Mouse (Mus musculus) midbrain, embryonic 11.5 days (tissue): ENCODE measurements around the gene Tpbgl. TPM values are rescaled to one million over a fixed set of nuclear protein-coding genes. Genes with fewer than 3 reads are reported as not detected.

Experiments used
- ATAC-seq: fragments of 200-750 bp; cut with Nextera tagmentation; 2 replicates; pipeline ENCODE4 v1.8.0; 2017; ENCODE audit warnings: moderate TSS enrichment, moderate library complexity; ENCODE audit not compliant: low FRiP score
- DNase-seq: peaks from one replicate; pipeline ENCODE4 v3.0.0; 2015; ENCODE audit warnings: low spot score; ENCODE audit errors: missing footprints
- H3K27ac ChIP-seq: fragments of 300-500 bp; sonication (generic); 2 replicates; pipeline ENCODE4 v1.5.1; 2014; ENCODE audit warnings: low read depth, low read length
- H3K27me3 ChIP-seq: fragments of 300-500 bp; sonication (generic); 2 replicates; pipeline ENCODE4 v1.6.1; 2014; ENCODE audit warnings: mild to moderate bottlenecking, low read length, moderate library complexity, mixed read lengths; ENCODE audit not compliant: control insufficient read depth, insufficient read depth
- H3K36me3 ChIP-seq: fragments of 300-500 bp; sonication (generic); 2 replicates; pipeline ENCODE4 v1.6.1; 2014; ENCODE audit warnings: mild to moderate bottlenecking, low read length, moderate library complexity, mixed read lengths; ENCODE audit not compliant: control insufficient read depth, insufficient read depth
- H3K4me1 ChIP-seq: fragments of 300-500 bp; sonication (generic); 2 replicates; pipeline ENCODE4 v1.6.1; 2014; ENCODE audit warnings: low read length; ENCODE audit not compliant: control insufficient read depth, insufficient read depth
- H3K4me2 ChIP-seq: fragments of 300-500 bp; sonication (generic); 2 replicates; pipeline ENCODE4 v1.6.1; 2014; ENCODE audit warnings: mild to moderate bottlenecking, moderate library complexity
- H3K4me3 ChIP-seq: fragments of 300-500 bp; sonication (generic); 2 replicates; pipeline ENCODE4 v1.5.1; 2014; ENCODE audit warnings: low read depth, low read length
- H3K9ac ChIP-seq: fragments of 300-500 bp; sonication (generic); 2 replicates; pipeline ENCODE4 v1.6.1; 2014; ENCODE audit warnings: low read length
- H3K9me3 ChIP-seq: fragments of 300-500 bp; sonication (generic); 2 replicates; pipeline ENCODE4 v1.6.1; 2016; ENCODE audit warnings: low read length; ENCODE audit not compliant: control insufficient read depth
- WGBS: fragments of 180-500 bp; shearing (Covaris S2); extraction: QIAGEN DNeasy Blood & Tissue Kit; methylation state at CpG from one replicate; pipeline ENCODE4 v1.1.7; 2014; 5-methylcytosine and 5-hydroxymethylcytosine counted together
- polyA plus RNA-seq: library from polyadenylated mRNA; unstranded; fragments of >200 nt; fragmentation: Nextera tagmentation; extraction: Ambion mirVana; gene quantifications from 2 replicates; pipeline ENCODE4 v1.2.1, GENCODE M21; 2014

Tpbgl gene
- polyA plus RNA-seq, 1 experiment from 2014 or later, result 0.34 TPM

DNA sequence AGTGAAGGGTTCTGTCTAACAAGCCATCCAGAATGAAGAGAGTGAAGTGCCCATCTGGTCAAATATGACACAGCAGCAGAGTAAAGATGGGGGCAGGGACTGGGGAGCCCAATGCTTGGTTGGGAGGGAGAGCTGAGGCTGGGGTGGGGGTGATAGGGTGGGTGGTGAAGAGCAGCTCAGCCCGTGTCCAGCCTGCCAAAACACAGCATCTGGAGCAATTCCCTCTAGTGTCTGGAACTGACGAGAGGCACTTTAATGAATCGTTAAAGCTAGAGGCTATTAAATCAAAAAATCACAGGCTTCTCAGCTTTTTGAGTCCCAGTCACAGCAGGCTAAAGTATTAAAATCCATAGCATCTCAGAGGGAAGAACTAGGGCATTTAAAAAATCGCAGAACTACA lies 22.7 kb upstream of the Tpbgl start:
- 70% methylated on average over 4 of the region's 4 CpGs for WGBS
- DNase-seq, result no peak
- Histone ChIP-seq H3K9ac (no peak overlapping the region), H3K4me2 (no peak overlapping the region), H3K4me3 (no peak overlapping the region), H3K9me3 (no peaks in the 10 kb centered on the region), H3K4me1 (no peaks in the 10 kb centered on the region), H3K36me3 (no peaks in the 10 kb centered on the region), H3K27ac (no peak overlapping the region), H3K27me3 (no peaks in the 10 kb centered on the region)
- no peak for ATAC-seq

DNA sequence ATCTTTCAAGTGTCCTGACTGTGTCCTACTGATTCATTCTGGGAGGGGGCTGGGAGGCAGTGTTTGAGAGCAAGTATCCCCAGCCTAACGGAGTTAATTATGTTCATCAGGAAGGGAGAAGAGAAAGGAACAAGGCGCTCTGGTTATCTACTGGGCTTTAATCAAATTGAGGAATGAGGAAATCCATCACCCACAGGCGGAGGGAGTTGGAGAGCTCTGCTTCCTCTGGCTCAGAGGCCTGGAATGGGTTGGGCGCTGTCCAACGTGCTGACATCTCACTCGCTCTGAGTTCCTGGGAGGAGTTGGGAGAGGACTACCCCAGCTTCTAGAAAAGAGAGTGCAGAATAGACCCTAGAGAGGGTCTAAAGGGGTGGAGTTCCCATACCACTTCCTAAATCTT lies 21.7 kb upstream of the Tpbgl start:
- H3K4me3 ChIP-seq, result no peak overlapping the region
- no peaks in the 10 kb centered on the region for H3K27me3 ChIP-seq
- no peak for DNase-seq
- H3K4me2 ChIP-seq, result no peak overlapping the region
- 7% methylated on average over 6 of the region's 6 CpGs for WGBS
- no peaks in the 10 kb centered on the region for H3K9me3 ChIP-seq
- no peaks in the 10 kb centered on the region for H3K4me1 ChIP-seq
- no peaks in the 10 kb centered on the region for H3K36me3 ChIP-seq
- H3K9ac ChIP-seq, result no peak overlapping the region
- no peak overlapping the region for H3K27ac ChIP-seq
- no peak for ATAC-seq

DNA sequence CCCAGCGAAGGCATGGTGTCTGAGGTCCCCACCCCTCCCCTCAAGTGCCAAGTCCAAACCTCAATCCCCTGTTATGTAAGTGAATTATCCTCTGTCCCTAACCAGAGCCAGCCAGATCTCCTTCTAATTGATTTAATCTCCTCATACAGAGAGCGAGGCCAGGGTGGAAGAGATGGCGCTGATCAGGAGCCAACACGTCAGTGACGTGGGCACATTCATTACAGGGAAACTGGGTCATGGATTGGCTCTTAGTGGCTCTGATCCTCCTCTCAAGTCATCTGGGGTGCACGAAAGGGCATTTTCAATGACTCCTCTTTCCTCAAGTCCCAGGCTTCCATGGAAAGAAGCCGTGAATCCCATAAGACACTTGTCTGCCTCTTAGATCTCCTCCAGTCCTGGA lies 17.8 kb upstream of the Tpbgl start:
- no peak for DNase-seq
- Histone ChIP-seq H3K27ac (no peak overlapping the region), H3K9ac (no peak overlapping the region), H3K4me3 (no peak overlapping the region), H3K9me3 (no peaks in the 10 kb centered on the region), H3K36me3 (no peaks in the 10 kb centered on the region), H3K27me3 (no peaks in the 10 kb centered on the region), H3K4me2 (no peak overlapping the region), H3K4me1 (no peaks in the 10 kb centered on the region)
- 84% methylated on average over 7 of the region's 7 CpGs for WGBS
- ATAC-seq, result no peak

DNA sequence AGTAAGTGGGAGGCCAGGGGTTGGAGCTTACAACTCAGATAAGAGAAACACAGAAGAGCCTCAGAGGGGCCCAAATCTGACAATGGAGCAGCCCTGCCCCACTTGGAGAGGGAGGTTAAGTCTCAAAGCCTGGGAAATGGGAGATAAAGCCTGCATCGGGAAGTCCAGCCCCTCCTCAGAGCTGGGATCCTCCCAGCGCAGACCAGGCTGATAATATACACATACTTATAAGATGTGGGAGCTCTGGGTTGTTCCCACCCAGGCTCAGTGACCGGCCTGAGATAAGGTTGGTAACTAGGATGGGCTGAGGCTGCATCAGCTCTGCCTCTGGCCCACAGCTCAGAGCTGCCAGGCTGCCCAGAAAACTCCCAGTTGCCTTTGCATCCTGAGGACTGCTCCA lies 15.2 kb upstream of the Tpbgl start:
- Histone ChIP-seq H3K27me3 (no peaks in the 10 kb centered on the region), H3K9me3 (no peaks in the 10 kb centered on the region), H3K4me3 (no peak overlapping the region), H3K36me3 (no peaks in the 10 kb centered on the region), H3K9ac (no peak overlapping the region), H3K4me2 (no peak overlapping the region), H3K4me1 (no peaks in the 10 kb centered on the region), H3K27ac (no peak overlapping the region)
- DNase-seq (no peak), ATAC-seq (peak; percentile 27; the same call in 1 of the 2 replicates)
- WGBS, result 26% methylated on average over 3 of the region's 3 CpGs

DNA sequence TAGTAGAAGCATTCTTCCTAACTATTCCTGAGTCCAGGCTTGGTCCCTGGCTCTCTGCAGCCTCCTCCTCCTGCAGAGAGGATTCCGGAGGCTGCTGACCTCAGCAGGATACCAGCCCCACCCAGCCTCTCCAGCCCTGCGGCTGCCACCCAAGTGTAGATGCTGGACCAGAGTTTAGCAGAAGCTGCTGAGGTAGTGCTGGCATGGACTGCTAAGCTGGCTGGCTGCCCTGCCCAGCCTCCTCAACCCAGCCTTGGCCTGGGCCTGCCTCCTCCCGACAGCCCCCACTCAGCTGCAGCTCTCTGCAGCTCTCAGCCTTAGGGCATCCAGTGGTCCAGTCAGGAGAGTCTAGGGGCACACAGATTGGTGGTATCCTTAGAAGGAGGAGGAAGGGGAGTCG lies 14.3 kb upstream of the Tpbgl start:
- H3K27ac ChIP-seq, result no peak overlapping the region
- 55% methylated on average over 4 of the region's 4 CpGs for WGBS
- no peaks in the 10 kb centered on the region for H3K4me1 ChIP-seq
- H3K9me3 ChIP-seq, result no peaks in the 10 kb centered on the region
- no peak overlapping the region for H3K9ac ChIP-seq
- no peaks in the 10 kb centered on the region for H3K36me3 ChIP-seq
- H3K4me2 ChIP-seq, result no peak overlapping the region
- DNase-seq (no peak), ATAC-seq (no peak)
- H3K27me3 ChIP-seq, result no peaks in the 10 kb centered on the region
- no peak overlapping the region for H3K4me3 ChIP-seq

DNA sequence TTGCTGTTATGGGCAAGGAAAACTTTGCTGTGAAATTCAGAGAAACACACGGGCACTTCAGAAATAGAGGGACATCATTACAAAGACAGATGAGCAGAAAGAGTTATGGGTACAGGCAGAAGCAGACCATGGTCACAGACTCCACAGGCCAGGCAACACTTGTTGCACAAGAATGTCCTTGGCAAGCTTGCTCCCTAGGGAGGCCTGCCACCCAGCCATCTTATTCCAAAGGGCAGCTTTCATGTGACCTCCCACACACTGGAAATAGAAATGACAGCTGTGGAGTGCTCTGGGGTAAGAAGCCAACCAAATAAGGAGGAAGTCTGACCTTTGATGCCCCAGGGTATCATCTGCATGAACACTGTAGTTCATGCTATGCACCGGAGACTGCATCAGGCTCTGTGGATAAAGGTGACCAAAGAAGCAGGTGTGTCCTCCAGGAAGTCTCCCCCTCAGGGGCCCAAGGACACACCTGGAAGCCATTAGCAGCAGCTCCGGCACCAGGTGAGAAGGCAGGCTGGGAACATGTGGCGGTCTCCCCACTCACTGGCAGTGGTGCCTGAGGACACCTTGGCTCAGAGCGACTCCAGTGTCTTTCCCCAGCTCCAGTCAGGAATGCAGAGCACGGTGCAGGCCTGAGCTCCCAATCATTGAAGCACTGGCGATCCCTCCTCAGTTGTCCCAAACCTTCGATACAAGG lies 7.2 kb upstream of the Tpbgl start:
- ATAC-seq (no peak), DNase-seq (no peak)
- peaks cover 7% of the 10 kb centered on the region for H3K27me3 ChIP-seq
- no peak overlapping the region for H3K4me3 ChIP-seq
- H3K4me1 ChIP-seq, result no peaks in the 10 kb centered on the region
- no peak overlapping the region for H3K9ac ChIP-seq
- H3K27ac ChIP-seq, result no peak overlapping the region
- no peaks in the 10 kb centered on the region for H3K36me3 ChIP-seq
- no peaks in the 10 kb centered on the region for H3K9me3 ChIP-seq
- no peak overlapping the region for H3K4me2 ChIP-seq
- WGBS, result 77% methylated on average over 8 of the region's 8 CpGs

DNA sequence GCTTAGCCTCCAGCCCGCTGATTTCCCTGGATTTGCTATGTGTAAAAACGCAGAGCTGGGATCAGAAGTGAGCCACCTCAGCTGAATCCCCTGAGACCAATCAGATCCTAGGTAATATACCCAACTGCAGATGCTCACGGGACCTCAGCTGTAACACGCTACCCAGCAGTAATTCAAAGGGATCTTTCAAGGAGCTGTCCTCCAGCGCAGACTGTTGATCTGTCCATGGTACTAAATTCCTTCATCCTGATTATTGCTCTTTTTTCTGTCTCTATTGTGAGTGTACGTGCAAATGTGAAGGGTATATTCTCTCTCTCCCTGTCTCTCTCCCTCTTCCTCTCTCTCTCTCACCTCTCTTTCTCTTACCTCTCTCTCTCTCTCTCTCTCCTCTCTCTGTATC lies 5.4 kb upstream of the Tpbgl start:
- Histone ChIP-seq H3K4me2 (no peak overlapping the region), H3K27ac (no peak overlapping the region), H3K9ac (no peak overlapping the region), H3K27me3 (peaks cover 22% of the 10 kb centered on the region), H3K9me3 (no peaks in the 10 kb centered on the region), H3K36me3 (no peaks in the 10 kb centered on the region), H3K4me1 (no peaks in the 10 kb centered on the region; the same call in 1 of the 2 replicates), H3K4me3 (no peak overlapping the region)
- DNase-seq (no peak), ATAC-seq (no peak)
- WGBS, result 18% methylated on average over 6 of the region's 6 CpGs

DNA sequence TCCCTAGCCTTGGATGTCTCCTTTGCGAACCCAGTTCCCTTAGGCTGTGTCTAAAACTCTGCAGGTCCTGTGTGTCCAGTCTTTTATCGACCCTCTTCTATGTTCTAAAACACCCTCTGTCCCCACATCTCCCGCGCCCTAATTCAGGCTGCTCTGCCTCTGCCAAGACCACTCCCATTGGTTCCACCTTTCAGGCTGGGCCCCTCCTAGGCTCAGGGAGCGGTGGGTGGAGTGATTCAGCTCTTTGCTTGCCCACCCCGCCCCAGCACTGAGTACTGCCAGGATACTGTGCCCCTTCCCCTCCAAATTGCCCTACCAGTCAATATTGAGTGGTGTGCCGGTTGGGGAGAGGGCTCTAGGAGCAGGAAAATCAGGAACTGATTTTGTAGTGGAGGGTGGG lies 463 bp upstream of the Tpbgl start:
- H3K9ac ChIP-seq, result no peak overlapping the region
- no peaks in the 10 kb centered on the region for H3K9me3 ChIP-seq
- no peak overlapping the region for H3K27ac ChIP-seq
- 2% methylated on average over 7 of the region's 7 CpGs for WGBS
- DNase-seq (no peak), ATAC-seq (no peak)
- H3K36me3 ChIP-seq, result no peaks in the 10 kb centered on the region
- peak overlapping the region; percentile 44; the same call in 1 of the 2 replicates for H3K4me3 ChIP-seq
- H3K27me3 ChIP-seq, result peaks cover 56% of the 10 kb centered on the region
- peaks cover 12% of the 10 kb centered on the region for H3K4me1 ChIP-seq
- peak overlapping the region; percentile 57 for H3K4me2 ChIP-seq

DNA sequence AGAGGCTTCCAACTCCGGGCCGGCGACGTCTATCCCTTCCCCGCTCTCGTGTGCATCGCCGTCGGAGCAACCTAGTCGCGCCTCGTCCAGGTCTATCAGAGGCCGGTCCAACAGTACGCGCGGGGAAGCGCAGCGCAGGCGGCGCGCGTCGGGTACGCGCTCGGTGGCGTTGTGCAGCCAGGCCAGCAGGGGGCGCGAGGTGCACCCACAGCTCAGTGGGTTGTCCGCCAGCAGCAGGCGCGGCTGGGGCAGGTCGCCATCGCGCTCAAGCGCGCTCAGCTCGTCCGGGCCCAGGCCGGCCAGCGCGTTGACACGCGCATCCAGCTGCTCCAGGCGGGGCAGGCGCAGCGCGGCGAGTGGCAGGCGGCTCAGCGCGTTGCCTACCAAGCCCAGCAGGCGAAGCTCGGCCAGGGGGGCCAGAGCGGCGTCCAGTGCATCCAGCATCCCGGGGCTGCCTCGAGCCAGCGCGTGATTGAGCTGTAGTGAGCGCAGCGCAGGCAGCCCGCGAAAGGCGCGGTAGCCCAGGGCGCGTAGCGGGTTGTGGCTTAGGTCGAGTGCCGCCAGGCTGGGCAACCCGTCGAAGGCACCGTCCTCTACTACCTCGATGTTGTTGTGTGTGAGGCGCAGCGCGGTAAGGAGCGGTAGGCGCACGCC lies 1.1 kb downstream of the Tpbgl start:
- WGBS, result under 1% methylated on average over 81 of the region's 81 CpGs
- Histone ChIP-seq H3K9ac (peak overlapping the region; percentile 33), H3K27me3 (peaks cover 53% of the 10 kb centered on the region), H3K4me1 (peaks cover 16% of the 10 kb centered on the region), H3K27ac (no peak overlapping the region), H3K4me3 (peak overlapping the region; percentile 44), H3K9me3 (no peaks in the 10 kb centered on the region), H3K4me2 (peak overlapping the region; percentile 57), H3K36me3 (no peaks in the 10 kb centered on the region)
- ATAC-seq, result peak; percentile 91
- peak; percentile 98 for DNase-seq
